Mouse (Mus musculus): ENCODE data around the gene Mogat2.

Gene Mogat2

DNA sequence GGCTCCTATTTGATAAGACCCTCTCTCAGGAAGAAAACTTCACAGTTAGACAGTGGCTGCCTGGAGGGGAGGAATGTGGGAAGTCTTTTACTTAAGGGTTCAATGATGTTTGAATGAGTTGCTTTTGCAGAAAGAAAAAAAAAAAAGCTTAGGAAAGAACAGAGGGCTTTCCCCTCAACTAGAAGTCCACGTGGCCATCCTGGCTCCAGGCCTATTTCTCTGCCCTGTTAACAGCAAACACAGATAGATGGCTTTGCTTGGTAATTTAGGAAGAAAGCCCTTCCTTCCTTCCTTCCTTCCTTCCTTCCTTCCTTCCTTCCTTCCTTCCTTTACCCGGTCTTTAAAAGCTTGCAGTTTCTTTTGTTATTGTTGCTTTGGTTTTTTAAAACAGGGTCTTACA is 3.5 kb downstream of the Mogat2 start:
- no peak for DNase-seq

DNA sequence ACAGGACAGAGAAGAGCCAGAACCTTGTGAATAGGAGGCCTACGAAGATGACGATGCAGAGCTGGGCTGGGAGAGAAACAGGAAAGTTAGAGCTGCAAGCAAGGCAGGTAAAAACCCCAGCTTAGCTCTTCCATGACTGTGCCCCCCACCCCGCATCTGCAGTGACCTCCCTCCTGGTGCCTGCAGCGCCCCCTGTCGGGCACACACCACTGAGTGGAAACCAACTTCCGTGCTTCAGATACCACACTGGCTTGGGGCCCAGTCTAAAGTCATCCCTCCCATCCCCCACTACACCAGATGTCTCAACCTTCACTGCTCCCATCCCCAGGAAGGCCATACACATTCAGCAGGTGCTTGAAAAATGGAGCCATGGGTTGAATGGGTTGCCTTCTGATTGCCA is 5.8 kb downstream of the Mogat2 start:
- DNase-seq = no peak

DNA sequence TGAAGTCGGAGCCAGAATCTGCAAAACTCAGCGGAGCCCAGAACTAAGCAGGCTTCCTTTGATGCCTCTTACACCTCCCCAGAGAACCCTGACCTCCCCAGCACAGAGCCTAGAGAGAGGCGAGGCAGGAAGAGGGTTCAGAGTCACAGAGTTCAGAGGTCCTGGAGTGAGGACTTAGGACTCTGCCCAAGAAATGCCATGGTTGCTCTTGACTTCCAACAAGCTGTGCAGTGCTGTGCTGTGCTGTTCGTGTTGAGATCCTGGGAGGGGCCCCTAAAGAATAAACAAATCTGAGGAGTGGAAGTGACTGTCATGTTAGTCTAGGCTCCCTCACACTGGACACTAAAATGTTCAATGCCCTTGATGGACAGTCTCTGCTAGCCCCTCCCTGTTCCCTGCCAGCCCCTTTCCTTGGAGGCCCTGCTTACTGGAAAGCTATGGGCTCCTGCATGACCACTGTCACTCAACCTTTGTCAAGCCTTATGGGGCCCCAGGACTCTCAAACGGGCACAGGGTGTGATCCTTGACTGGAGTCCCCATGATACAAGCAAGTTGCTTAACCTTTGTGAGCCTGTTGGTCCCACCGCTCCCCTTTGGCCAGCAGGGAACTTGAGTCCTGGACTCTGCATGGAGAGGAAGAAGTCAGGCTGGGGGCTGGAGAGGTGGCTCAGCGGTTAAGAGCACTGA is 8.2 kb downstream of the Mogat2 start:
- no peak for DNase-seq

DNA sequence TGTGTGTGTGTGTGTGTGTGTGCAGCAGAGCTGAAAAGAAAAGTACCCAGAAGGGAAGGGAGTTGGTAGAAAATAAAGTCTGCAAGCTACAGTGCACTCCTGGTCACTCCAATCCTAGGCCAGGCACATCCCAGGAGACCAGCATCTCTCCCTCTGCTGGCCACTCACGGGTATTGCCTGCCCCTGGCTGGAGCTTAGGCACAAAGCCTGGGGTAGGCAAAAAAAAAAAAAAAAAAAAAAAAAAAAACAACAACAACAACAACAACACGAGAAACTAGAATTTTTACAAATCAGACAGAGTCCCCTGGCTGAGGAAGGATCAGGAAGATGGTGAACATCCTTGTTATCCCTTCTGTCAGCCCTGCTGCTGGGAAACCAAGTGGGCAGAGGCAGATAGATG is 9.0 kb downstream of the Mogat2 start:
- DNase-seq = no peak

DNA sequence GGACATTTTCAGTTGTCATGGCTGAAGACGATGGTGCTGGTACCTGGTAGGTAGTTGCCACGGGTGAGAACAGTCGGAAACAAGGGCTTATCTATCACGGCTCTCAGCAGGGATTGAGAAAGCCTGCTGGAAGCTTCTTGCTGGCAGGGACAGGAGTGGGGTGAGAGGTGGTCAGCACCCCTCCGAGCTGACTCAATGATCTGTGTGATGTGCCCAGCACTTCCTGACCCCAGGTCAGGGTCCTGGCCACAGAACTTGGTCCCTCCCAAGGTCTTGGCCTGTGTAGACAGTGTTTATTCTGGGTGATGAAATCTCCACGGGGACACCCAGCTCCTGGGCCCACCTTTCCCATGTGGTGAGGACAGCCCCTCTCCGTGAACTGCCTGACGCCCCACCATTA is 9.6 kb downstream of the Mogat2 start:
- DNase-seq = no peak

DNA sequence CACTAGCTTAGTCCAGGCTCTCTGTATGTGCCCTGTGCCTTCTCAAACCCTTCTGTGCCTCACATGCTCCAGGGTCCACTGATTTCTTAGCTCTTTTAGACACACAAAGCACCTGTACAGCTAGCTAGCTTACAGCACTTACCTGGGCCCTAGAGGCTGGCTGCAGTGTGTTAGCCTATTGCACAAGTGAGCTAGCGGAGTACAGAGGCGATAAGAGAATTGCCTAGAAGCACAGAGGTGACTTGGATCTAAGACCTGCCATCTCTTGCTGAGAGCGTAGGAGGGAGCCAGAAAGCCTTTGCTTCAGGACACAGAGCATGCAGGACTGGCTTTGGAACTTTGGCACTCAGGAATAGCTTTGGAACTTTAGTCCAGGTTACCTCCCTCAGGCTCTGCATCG is 11.2 kb downstream of the Mogat2 start:
- DNase-seq = no peak

DNA sequence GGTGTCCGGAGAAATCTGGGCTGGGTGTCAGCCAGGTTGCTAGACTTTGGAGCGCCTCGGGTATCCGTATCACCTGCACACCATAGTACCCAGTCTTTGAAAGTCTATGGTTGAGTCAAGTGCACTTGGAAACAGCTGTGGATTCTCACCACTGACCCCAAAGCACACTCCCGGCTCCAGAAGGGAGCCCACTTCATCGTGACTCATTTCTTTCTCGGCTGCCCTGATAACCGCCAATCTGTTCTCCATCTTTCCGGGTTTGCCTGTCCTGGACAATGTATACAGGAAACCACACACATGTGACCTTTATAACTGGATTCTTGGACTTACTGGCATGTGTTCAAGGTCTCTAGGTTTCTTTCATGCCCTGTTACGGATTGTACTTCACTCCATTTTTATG is 11.8 kb downstream of the Mogat2 start:
- DNase-seq = no peak

DNA sequence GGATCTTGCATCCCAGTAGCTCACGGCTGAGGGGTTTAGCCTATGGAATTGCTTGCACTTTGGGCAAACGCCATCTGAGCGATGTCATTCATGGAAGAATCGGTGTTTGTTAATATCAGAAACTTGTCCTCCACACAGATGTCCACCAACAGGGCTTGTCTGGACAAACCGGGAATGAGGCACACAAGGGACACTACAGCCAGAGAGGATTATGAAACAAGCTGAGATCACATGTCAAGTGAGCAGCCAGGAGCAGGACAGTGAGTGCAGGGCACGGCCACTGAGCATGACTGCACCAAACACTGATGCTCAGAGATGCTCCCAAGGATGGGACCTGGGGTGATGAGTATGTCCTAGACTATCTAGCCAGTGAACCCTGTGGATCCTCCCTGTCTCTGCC is 13.0 kb downstream of the Mogat2 start:
- no peak for DNase-seq

DNA sequence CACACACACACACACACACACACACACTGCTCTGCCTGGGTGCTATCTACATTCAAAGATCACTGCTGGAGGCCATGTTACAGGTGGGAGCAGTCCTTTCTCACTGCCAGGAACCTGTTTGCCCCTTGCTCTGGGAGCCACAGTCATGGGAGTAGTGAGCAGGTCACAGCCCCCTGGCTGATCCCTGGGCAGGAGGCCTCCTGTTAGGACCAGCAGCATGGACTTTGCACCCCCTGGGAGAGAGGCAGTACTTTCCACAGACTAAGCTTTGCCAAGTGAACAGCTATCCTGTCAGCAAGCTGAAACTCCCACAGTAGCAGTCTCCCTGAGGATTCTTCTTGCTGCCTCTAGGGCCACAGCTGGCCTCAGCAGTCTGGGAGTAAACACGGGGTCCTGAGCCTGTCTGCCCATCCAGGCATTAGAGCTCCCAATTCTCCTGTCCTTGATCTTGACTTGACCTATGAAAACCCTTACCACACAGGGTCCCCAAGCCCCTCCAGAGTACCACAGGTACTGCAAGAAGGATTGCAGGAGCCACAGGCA is 13.7 kb downstream of the Mogat2 start:
- DNase-seq = no peak

DNA sequence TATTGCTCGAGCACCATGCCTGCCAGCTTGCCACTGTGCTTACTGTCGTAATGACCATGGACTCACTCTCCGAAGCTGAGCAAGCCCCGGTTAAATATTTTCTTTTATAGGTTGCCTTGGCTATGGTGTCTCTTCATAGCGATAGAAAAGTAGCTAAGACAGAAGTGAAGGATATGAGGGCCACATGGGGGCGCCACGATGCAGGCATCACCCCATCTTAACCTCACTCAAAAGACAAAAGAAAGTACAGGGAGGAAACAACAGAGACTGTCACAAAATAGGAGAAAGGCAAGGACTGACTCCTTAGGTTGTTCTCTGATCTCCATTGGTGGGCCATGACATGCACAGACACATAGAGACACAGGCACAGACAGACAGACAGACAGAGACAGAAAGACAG is 14.2 kb downstream of the Mogat2 start:
- no peak for DNase-seq

DNA sequence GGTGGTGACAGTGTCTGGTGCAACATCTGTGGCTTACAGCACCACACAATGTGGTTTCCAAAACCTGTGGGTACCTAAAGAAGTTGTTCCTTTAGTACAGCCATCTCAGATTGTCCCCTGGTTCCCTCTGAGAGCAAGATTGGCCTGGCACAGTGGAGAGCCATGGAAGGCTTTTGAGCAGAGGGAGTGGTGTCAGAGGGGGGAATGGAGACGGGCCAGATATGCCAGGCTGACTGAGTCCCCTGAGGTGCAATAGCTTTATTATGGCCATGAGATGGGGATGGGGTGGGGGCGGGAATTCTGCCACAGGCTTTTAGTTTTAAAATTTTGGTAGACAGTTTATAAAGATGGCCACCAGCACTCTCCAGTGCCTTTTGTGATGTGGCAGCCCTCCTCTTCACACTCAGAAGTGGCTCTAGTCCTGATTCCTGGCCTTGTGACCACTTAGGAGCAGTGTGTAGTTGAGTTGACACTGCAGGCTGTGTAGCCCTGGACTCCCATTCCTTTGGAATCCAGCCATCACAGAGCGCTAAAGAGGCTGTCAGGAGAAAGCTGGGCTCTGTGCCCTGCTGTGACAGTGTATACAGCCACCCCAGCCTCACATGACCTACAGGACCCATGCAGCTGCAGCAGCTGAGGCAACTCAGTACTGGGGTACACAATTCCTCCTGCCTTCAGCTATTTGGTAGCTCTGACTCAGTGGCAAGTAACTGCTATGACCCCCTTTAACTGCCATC is 20.9 kb downstream of the Mogat2 start:
- no peak for DNase-seq

DNA sequence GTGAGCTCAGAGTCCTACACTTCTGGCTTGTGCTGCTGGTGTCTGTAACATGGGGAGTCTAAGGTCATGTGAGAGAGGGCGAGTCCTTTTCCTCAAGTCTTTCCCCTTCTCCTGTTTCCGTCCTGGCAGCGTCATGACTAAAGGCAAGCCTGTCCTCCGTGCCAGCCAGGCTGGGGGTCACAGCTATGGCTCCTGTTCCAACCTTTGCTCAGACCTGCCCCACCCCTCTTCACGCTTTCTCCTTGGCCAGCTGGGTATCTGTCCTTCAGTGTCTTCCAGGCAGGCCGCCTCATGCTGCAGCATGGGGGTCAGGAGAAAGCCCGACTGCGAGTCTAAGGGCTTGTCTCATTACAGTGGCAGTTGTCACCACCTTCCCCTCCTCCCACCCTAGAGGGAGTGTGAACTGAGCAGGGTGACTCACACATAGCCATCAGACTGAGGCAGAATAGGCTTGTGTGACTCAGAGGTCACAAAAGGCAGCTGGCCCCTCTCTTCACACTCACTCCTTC is 23.0 kb downstream of the Mogat2 start:
- no peak for DNase-seq

DNA sequence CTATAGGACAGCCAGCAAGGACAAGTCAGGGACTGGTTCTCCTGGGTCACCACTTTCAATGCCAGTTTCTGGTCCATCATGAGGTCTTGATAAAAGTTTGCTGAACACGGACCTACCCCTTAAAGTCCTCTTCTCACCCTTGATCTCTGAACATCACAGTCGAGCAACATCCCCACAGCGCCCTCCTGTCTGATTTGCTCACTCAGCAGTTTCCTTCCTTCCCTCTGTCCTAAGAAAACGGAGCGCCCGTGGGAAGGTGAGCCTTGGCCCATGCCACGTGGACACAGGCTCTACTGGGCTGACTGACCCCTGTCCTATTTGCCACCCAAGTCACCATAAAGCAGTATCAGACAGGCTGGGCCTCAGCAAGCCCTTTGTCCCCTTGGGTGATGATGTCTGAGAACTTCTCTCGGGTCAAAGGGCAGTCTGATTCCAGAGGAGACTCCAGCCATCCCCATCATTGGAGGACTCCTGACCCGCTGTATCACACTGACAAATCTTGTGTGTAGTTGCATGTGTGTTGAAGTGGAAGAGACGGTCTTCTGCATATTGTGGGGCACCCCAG is 23.7 kb downstream of the Mogat2 start:
- DNase-seq = no peak

DNA sequence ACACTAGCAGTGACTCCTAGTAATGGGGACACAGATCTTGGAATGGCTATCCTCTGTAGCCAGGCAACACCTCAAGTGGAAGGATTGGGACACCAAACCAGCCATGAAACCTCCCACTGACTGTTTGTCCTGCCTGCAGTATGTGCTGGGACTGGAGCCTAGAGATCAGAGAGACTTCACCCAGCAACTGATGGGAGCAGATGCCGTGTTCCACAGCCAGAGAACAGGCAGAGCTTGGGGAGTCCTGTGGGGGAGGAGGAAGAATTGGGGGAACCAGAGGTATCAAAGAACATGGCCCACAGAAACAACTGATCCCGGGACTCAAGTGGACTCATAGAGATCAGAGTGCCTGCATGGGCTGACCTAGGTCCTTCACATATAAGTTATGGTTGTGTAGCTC is 24.7 kb downstream of the Mogat2 start:
- DNase-seq = no peak

DNA sequence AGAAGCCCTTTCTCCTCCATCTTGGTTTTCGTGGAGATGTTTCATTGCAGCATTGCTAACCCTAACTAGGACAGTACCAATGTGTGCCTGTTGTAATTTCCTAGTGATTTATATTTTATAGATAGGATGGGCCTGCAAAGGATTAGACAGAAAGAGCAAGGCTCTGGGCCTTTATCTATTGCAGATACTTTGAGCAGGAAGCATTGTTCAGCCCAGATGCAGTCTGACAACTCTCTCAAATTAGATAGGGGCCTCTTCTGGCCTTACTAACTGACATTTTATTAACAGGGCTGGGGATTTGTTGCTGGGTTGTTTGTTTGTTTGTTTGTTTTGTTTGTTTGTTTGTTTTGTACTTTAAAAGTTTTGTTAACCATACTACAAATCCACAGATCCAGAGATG is 25.4 kb downstream of the Mogat2 start:
- no peak for DNase-seq

DNA sequence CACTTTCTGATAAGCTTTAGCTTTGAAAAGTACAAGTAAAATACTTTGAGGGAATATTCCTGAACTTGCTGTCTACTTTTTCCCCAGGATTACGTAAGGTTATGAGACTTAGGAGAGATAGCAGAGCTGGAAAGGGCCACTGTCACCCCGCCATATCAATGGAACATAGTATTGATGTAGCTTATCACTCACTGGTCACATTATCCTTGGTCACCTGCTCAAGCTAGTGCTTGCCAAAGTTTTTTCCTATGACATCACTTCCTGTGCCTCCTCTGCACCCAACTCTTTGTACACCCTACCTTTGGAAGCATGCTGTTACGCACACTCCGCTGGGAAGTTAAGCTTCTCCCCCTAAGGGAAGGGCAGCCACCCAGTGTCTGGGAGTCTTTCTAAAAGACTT is 29.7 kb downstream of the Mogat2 start:
- DNase-seq = no peak

DNA sequence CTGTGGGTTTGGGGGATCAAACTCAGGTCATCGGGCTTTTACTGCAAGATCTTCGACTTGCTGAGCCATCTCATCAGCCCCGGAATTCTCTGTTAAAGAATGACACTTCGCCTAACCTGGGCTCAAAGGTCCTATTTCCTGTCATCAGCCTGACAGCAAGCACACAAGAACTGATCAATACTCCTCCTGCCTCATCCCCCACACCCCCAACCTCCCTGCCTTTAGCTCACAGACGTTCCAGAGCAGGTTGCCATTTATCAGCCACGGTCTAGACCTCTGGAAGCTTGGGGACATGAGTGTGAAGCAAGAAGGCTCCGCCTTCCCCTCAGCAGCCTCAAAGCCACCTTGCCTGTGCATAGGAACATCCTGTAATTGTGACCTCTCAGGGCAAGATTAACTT is 32.1 kb downstream of the Mogat2 start:
- no peak for DNase-seq

DNA sequence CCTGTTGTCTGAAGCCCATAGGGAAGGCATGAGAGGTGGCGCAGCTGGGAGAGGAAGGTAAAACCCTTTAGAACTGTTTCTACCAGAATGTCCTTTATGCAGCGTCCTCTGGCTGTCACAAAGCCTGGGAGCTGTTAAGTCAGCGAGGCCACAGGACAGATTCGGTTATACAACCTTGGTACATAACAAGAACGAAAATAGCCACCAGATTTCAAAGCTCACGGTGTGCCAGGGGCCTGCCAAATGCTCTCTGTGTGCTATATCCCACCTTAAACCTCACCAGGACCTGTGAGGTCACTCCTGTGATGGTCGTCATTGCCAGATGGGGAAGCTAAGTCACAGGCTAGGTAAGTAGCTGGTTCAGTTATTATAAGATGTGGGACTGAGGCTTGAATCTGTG is 36.3 kb downstream of the Mogat2 start:
- DNase-seq = no peak

DNA sequence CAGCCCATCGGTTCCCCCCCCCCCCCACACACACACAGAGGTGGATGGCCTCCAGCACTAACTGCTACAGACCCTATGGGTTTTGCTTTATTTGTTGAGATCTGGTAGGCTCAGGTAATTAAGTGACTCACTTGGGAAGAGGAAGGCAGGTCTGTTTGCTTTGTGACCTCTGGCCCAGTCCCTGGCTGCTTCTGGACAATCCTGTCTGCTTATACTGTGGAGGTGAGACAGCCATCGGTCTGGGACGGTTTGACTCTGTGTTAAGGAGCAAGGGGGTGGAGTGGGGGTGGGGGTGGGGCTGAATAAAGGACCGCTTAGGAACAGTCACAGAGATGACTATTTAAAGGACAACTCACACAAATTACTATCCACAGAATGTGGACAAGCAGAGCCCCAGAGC is 38.1 kb downstream of the Mogat2 start:
- no peak for DNase-seq

DNA sequence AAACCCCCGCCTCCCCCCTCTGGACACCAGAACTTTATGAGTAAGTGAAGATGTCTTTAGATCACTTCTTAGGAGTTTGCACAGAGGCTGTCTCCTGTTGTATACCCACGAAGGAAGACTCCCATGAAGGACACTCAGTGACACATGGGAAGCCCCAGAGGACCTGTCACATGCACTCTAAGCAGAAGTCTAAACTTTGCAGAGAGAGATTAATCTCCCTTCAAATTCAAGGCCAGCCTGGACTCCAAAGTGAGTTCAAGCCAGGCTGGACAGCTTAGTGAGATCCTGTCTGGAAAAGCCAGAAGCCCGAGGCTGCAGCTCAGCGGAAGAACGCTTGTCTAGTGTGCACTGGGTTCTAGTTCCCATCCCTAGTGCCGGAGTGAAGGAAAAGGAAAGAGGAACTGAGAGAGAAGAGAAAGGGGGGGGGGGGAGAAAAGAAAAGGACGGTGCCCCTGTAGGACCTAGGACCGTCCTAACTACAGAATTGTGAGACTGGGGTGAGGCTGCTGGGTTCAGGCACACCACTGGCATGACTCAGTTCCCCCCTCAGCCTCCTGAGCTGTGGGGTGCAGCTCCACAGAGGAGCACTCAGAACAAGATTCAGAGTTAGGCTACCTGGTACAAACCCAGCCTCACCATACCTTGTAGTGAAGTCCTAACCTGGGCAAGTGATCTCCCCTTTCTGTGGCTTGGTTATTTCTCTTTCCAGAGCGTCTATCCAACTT is 38.8 kb downstream of the Mogat2 start:
- no peak for DNase-seq

DNA sequence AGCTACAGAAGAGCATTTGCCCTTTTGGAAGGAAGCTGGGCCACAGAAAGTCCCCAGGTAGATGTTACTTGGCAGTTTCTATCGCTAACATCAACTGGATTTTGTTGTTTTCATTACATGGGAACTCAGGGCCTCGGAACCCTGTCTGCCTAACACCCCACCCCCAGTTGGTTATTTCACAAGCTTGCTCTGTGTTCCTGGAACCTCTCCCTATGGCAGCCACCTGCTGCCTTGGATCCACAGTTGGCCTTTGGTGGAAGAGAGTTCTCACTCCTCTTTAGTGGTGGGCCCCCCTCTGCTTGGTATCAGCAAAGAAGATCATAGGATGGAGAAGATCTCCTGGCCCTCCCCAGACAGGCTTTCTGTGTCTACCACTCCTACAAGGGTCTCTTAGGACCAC is 39.6 kb downstream of the Mogat2 start:
- DNase-seq = no peak

DNA sequence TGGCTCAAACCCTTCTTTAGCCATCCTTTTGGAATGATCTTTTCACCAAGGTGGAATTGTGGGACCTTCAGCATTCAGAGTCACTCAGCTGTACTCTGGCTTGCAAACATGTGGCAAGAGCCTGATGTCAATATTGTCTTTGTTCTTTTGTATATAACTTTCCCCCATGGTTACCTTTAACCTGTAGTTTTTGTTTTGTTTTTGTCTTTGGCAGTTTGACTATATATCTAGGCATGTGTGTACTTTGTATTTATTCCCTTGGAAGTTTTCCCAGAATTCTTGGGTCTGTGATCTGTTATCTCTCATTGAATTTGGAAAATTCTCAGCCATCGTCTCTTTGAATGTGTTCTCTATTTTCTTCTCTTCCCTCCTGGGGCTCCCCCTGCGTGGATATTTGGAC is 43.9 kb downstream of the Mogat2 start:
- no peak for DNase-seq

DNA sequence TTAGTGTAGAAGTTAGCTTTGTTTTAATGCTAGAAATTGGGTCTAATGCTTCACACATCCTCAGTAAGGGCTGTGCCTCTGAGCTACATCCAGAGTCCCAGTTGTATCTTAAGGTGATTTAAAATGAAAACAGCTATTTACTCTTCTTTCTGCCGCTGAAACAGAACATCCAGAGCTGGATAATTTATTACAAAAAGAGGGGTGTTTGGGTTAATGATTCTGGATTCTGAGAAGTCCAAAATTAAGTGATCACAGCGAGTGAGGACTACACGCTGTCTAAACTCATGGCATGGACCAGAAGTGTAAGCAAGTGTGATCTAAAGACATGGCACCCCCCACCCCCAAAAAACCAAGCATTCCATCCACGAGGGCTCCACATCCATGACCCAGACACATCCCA is 44.5 kb downstream of the Mogat2 start:
- no peak for DNase-seq

All from spleen, adult 18-20 months (tissue).